Mouse (Mus musculus) retina, adult 2 months (tissue): ENCODE measurements around the gene Cntnap5a.

Experiments used
- DNase-seq: peaks from one replicate; pipeline ENCODE4 v3.0.0-alpha.2; 2012; ENCODE audit warnings: low read depth, low spot score

Cntnap5a gene

DNA sequence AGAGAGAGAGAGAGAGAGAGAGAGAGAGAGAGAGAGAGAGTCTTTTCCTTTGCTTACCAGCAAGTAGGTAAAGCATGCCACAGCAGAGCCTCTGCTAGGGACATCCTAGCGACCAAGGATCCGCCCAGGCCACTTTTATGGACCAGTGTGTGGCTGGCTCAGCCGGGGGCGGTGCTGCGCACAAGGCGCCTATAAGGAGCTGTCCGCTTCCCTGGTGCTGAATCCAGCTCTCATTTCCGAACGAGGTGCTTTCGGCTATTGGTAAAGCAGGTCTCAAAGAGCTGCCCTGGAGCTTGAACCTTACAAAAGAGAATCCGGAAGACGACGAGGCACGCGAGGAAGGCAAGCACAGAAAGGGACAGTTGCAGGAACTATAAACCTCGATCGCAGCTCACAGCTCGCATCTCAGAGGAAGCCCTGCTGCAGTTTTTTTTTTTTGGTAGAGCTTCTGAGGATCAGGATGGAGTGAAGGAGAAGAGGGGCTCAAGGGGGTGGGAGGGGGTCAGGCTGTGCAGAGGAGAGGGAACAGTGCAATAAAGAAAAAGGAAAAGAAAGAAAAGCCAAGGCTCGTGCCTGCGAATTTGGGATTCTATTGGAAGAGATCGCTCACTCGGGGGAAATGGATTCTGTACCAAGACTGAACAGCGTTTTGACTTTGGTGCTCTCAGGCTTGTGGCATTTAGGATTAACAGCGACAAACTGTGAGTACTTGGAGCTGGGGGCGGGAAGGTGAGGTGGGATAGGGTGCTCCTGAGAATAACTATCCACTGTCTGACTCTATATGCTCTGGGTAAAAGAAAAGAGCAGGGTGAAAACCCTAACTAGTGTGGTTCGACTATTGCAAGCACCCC lies at the start of gene Cntnap5a:
Gene Cntnap5a, plus strand, starts transcription at position 239 of the 851 bp plus-strand sequence.
- DNase-seq: no peak

DNA sequence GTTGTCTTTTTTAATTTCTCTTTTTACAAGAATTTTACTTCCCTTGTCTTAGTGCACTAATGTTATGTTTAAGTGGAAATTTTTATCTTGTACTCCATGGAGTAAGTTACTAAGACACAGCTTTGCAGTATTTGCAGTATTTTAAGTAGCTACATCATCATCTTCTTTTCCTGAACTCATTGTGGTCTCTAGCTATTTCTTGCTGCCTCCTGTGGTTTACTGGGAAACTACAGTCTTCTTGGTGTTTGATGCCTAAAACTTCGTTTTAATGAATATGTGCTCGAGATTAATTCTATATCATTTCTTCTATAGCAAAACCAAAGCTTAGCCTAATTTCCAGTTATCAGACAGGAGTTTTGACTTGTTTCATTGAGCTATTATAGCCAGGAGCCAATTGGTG lies 37.6 kb upstream of the Cntnap5a start:
- DNase-seq: no peak

DNA sequence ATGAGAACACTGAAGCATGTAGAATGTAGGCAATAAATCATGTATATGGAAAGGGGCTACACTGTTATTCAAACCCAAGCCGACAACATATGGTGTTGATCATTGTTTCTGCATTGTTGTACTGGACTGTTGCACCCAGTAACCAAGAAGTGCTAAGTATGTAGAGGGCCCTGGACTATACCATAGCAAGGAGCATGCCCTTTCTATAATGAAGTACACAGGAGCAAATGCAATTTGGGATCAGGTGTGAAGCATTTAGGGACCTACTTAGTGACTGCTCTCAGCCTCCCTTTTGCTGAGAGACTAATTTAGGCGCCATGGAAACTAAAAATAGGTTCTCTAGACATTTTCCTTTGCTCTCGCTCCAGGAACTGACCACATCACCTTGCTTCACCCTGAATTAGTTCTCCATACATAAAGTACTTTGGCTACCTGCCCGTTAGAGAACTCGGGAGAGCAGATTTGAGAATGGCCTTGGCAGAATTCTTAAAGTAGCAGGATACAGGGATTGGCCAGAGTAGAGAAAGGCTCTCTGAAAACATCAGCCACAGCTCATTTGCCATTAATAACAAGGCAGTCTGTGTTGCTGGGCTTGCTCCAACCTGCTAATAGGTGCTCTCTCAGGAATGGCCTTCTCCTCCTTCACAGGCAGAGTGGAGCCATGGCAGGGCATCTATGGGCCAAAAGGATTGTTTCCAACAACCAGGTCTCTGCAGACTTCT lies 26.1 kb upstream of the Cntnap5a start:
- DNase-seq: no peak

DNA sequence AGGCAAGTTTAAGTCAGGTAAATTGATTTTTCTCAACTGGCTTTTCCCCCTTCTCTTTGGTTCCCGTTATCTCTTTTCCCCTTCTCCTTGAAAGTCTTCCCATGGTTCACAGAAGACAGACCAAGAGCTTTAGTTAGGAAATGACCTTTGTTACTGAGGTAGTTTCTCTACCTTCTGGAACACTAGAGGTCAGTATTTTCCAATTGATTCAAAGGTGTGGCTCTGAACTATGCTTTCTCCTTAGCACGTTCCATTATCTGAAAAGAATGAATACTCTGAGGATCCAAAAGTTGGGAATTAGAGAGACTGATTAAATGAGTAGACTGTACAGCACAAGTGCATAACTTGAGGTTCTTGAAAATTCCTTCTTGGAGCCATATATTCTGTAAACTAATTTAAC lies 1.9 kb downstream of the Cntnap5a start:
- no peak for DNase-seq

DNA sequence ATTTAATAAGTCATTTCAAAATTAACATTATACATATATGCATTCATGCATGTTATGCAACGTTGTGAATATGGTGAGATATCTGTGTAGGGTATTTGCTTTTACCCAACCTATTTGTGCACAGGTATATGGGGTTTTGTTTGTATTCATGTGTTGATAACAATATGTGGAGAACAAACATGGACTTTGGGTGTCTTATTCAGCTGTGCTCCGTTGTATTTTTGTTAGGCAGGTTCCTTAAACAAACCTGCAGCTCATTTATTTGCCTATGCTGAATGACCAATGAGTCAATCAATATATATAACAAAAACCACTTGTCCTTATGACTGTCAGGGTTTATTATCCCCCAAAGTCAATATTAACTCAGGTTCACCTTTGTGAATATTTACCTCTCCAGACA lies 15.2 kb downstream of the Cntnap5a start:
- no peak for DNase-seq

DNA sequence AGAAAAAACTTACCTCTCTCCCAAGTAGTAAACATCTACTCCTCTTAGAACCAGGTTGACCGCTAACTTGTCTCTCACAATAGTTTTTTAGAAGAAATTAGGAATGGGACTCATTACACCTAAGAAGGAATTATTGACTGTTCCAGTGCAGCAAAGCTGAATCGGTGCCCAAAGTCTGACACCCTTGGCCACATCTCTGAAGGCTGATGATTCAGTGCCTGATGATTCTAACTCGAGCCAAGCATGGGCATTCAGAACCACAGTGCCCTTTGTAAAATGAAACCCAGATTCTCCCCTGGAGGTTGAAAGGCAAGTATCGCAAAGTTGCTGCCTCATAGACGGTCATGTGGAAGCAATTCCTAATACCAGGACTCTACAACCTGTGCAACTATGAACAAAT lies 58.0 kb downstream of the Cntnap5a start:
- DNase-seq: no peak

DNA sequence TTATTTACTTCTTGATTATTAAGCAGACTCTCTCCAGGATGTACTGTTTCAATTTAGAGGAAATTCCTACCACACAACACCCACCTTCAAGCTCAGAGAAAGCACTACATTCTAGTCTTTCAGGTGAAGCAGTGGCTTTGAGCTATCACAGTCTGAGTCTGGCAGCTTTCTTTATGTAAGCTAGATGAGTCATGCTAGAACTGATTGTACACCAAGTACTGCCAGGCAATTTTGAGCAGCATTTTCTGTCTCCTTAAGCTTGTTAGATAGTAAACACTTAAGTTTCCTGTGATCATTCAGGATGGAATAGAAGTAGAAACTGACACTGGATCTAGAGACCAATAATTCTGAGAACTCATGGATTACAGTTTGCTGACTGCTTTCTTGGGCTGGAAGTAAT lies 61.0 kb downstream of the Cntnap5a start:
- no peak for DNase-seq

DNA sequence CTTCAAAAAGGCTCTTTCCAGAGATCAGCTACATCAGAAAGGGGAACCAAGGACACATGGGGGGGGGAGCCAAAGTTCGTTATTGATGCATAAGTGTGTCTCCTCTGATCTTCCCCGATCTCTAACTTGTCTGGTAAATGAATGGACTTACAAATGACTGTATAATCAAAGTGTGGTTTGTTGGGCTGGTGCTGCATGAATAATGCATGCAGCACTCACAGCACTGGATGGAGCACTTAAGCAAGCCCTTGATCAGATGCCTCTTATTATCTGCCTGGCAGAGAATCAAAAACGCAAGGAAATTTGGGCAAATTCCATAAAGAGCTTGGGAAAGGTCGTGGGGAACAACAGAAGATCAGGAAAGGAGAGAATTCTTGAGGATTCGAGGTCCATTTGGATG lies 100.2 kb downstream of the Cntnap5a start:
- no peak for DNase-seq

DNA sequence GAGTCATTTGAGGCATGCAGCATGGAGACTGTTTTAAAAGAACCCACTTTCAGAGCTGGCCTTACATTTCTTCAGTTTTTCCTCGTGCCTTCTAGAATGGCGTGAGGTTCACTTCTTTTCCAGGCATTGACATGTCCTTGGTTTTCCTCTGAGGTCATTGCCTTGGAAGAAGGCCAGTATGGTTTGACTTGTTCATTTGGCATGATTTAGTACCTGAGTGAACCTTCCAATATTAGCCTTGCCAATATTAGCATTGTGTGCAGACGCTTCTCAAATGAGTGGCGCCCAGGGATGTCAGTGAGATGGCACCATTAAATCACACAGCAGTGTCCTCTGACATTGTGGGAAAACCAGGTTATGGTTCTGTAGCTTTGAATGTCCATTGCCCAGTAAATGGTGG lies 158.0 kb downstream of the Cntnap5a start:
- no peak for DNase-seq

DNA sequence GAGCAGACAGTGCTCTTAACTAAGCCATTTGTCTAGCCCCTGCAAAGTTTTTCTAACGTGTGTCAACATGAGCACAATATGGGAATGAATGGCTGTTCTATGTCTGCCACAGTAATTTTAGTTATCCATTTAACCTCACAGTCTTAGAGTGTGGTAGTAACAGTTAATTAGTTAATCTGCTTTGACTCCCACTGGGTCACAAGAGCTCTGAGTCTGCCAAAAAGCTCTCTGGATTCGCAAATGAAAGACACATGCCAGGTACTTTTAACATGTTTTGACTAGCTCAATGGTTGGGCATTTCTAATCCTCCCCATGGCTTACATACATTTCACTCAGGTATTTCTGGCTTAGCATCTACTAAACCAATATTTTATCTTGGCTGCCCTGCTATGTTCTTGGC lies 163.0 kb downstream of the Cntnap5a start:
- no peak for DNase-seq

DNA sequence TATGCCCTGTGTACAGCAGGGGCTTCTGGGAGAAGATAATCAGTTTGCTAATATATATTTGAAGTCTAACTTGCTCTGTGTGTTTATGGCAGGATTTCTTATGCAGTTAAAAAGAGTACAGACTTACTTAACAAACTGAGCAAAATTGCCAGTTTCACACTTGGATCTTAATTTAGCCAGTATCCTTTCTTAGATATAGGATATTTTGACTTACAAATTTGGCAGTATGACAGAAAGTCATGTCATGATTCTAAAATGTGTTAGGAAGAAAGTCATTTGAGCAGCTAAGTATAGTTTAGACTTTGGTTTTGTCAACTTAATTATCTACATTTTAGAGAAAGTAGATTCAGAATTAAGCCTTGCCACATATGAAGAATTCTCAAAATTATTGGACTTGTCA lies 167.7 kb downstream of the Cntnap5a start:
- no peak for DNase-seq

DNA sequence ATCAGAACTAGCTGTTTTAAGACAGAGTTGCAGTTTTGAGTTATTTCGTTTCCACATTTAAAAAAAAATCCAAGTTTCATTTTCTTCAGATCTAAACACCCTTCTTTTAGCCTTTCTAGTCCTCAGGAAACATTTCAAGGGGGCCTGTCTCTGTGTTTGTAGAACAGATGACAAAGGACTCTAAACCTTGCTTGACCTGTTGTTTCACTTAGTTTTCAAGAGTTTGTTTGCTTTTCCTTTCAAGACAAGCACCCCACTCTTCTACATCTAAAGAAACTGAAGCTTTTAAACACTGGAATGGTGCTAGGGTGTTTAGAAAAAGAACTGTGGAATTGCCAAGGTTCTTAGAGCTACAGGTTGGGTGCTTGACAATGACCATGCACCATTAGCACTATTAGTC lies 233.8 kb downstream of the Cntnap5a start:
- no peak for DNase-seq

DNA sequence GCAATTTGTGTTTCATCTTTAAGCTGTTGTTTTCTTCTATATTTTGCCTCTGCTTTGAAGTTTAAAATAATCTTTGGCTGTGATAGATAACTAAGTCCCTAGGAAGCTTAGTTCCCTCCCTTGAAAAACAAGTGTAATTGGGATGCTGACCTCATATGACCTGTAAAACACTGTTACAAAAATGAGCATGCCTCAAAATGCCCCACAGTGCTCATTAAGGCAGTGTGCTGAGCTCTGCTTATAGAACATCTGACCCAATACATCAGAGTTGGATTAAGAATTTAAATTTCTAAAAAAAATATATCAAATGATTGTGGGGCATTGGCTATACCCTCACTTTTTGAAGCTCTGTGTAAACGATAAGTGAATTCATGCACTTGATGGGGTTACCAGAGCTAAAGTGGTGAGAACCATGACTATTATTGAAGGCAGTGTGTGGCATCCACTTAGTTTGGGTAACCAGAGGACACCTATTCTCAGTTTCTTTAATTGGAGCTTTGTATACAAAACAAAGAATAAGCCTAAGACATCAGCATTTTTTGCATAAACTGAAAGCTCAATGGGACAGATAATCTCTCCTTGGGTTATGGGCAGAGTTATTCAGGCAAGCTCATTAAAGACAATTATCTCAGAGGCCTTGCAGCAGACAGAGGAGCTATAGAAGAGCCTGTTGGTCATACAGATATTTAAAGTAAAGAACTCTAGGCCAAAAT lies 241.6 kb downstream of the Cntnap5a start:
- no peak for DNase-seq

DNA sequence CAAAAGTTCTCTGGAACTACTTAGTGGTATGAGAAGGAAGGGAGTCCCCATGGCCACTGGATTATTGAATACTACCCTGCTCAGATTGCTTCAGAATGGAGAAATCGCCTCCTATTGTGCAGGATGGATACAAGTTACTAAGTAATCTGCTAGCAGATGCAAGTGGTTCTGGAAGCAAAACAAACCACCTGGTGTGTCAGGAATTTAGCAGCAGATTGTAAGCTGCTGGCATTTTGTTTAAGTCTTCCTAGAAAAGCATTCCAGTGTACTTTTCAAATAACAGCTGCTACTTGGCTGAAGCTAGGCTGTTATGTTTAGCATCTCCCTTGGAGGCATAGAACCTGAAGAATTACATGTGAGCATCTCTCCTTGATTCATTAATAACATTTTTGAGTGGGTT lies 247.5 kb downstream of the Cntnap5a start:
- DNase-seq: no peak

DNA sequence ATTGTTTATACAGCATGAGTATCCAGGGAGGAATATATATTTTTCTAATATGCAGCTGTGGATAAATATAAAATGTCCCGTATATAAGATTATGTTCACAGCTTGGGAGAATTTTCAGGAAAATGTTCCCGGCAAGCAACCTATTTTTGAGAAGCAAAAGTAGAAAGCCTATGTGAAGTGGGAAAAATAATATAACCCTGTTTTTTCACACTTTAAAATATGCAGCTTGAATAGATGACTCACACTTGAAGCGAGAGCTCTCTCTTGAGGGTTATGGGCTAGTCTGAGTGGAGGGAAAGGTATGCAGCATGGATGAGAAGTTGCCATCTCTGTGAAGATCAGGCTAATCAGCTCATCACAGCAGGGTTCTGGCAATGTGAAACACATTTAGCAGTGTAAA lies 261.3 kb downstream of the Cntnap5a start:
- no peak for DNase-seq

DNA sequence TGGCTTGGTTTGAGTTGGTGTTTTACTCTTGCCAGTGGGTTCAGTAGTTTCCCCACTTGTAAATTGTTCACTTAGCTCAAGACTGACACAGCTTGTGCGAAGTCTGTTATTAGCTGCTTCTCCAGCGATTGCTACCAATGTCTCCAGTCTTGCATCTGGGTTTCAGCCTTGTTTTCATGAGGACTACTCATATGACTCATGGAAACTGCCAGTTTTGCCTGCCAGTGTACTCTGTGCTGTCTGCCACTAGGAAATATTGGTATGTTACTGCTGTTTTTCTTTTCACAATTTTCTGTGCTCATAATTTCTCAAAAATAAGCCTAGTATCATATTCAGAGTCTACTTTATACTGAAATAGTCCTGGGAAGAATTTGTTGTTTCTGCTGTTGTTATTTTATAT lies 272.0 kb downstream of the Cntnap5a start:
- no peak for DNase-seq

DNA sequence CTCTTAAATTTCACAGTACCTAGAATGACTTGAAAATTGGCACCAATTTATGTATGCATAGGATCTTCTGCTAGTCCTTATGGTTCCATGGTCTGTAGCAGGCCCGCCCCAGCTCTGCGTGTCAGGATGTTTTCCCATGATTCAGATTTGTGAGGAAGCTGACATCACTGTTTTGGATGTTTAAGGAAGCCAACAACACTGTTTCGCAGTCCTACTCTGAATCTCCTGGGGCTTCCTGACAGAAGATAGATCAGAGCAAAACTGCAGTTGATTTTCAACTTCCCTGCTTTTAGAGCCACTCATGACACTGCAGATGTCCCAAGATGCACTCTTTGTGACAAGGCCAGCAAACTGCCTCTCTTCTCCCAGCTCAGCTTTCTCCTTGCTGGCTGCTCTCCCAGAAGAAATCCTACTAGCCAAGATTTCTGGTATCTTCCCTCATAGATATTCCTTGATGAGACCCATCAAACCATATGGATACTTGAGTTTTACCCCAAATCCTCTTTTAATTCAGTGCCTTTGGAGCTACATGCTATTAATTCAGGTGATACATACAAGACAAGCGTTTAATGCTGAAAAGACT lies 280.5 kb downstream of the Cntnap5a start:
- no peak for DNase-seq

DNA sequence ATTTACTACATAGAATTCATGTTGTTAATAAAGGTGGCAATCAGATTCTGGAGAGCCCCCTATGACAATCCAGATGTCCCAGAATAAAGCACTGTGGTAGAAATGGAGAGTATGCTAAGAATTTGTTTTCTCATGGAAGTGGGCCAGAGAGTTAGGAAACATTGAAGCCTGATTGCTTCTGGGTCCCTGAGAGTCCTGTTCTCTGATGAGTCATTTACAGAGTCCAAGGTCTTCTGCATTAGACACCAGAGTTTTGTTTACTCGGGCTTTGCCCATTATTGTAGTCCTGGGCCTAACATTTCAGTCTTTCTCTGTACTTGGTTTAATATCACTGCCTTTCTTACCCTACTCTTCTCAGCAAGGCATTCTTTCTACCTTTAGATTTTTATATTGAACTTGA lies 305.6 kb downstream of the Cntnap5a start:
- DNase-seq: no peak

DNA sequence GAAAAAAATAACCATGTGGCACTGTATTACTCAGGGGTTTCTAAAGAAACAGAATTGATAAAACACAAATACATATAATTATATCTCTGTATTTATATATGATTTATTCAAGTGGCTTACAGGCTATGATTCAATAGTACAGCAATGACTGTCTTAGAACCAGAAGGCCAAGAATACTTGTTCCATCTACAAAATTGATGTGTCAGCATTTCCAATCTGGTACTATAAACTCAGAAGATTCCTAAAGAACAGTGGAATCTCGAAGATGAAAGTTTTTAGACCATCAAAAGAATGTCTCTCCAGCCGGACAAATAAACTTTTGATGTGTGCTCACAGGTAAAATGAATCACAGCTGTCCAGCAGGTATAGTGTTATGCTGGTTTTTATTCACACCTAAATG lies 331.2 kb downstream of the Cntnap5a start:
- no peak for DNase-seq

DNA sequence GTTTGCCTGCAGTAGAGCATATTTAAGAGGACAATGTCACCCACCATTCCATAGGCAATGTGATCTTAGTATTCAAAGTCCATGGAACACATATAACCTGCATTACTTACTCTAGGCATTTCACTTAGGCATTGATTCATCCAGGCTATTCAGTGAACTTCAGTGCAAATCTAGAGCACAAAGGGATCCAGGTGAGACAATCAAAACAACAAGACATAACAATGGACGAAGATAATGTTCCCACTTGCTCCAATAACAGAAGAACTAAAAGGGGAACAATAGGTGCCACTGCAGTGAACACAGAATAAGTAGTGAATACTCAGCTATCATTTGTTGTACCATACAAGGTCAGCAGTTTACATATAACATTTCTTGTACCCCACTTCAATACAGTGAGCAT lies 345.1 kb downstream of the Cntnap5a start:
- no peak for DNase-seq

DNA sequence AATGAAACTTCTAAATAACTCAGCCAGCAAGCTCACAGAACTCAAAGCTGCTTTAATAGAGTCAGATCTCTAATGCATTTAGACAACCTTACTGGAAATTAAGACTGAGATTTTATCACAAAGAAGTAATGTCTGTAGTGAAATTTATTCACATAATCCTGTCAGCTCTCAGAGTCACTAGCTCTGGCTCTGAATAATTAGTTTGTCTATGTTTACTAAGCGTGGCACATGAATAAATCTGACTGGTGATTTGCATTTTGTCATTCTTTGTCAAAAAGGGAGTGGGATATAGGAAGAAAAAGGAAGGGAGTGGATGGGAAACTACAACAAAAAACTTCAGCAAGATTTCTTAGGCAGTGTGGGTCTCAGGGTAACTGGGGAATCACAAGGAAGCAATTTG lies 351.3 kb downstream of the Cntnap5a start:
- DNase-seq: no peak

DNA sequence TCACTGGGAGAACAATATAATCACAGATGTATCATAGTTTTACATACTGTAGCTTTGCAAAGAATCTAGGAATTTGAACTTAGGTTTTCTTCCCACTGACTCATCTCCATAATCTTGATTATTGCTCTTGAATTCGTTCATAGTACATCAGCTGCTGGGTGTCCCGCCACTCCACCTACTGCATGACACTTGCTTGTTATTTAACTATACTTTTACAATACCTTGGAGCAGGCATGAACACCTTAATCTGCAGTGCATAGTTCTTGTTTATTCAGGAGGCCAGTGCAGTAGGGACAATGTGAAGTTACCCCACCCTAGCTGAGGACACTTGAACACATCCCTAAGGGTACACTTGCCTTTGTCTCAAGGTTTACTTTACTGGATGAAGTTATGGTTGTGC lies 352.3 kb downstream of the Cntnap5a start:
- DNase-seq: no peak
